Mouse (Mus musculus) mouse embryonic stem cell (cell line): ENCODE measurements around the gene Scmh1.

Experiments used
- in situ Hi-C, 2 experiments: fragments of 300-500 bp; cut with MboI; formaldehyde crosslinking; loops; 1 replicate in 1 of 2; 3 replicates in 1 of 2; pipeline ENCODE4 v1.14.3; 2019 to 2020; ENCODE audit warnings: low sequenced_read_pairs in 2 of 2, low pct_unique_long_range_greater_than_20kb in 1 of 2, mixed read lengths in 1 of 2; ENCODE audit not compliant: unreplicated experiment in 1 of 2

Scmh1 gene

GRCm38 (mm10) chr4:120405144-120405805, at the start of gene Scmh1:
Gene Scmh1, plus strand, starts transcription at chr4:120405281.
- in situ Hi-C loops: no loop called here

- in situ Hi-C loops: loop anchor here in 1 of 2 experiments (25.0 kb wide), 1 partner anchor 123 kb away; no protein-coding TSS in a partner anchor
Observed at GRCm38 (mm10) chr4:120360011-120360521, 45.0 kb upstream of the Scmh1 start.

GRCm38 (mm10) chr4:120364729-120365128, 40.4 kb upstream of the Scmh1 start:
- in situ Hi-C loops: loop anchor here in 1 of 2 experiments (25.0 kb wide), 1 partner anchor 127 kb away; no protein-coding TSS in a partner anchor

DNA sequence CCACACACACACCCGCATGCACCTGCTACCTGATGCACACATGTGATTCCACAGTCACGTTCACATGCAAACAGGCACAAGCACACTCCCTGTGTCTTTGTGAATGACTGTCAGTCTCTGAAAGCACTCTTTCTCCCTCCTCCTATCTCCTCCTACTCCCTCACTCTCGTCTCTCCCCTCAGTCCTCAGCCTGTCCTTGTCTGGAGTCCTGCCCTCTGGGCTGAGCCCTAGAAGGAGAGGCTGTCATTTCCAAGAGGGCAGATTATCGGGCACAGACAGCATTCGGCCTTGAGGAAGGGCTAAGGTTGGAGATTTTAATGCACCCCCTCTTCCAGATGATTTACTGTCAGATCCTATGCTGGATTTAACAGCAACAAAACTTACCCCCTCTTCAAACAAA, 39.6 kb upstream of the Scmh1 start:
- in situ Hi-C loops: loop anchor here in 1 of 2 experiments (25.0 kb wide), 1 partner anchor 128 kb away; no protein-coding TSS in a partner anchor

DNA sequence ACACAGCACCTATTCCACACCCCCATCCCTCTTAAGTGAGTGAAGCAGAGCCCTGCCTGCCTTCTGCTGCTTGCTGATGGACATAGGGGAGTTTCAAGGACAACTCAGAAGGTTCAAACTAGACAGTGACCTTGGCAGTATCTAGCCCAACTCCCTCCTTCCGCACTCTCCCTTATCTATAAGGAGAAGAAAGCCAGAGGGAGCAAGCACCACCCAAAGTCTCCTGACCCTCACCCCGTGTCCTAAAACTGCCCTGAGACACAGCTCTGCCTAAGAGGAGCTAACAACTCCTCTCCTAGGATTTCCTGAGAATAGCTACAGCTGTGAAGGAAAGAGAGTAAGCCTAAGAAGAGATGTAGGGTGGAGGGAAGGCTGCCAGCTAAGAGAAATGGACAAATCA, 37.0 kb upstream of the Scmh1 start:
- in situ Hi-C loops: loop anchor here in 1 of 2 experiments (25.0 kb wide), 1 partner anchor 131 kb away; no protein-coding TSS in a partner anchor

- in situ Hi-C loops: loop anchor here in 1 of 2 experiments (25.0 kb wide), 1 partner anchor 131 kb away; no protein-coding TSS in a partner anchor
Observed at GRCm38 (mm10) chr4:120368663-120369062, 36.4 kb upstream of the Scmh1 start.

GRCm38 (mm10) chr4:120369156-120369555, 35.9 kb upstream of the Scmh1 start:
- in situ Hi-C loops: loop anchor here in 1 of 2 experiments (25.0 kb wide), 1 partner anchor 132 kb away; no protein-coding TSS in a partner anchor

- in situ Hi-C loops: loop anchor here in 1 of 2 experiments (25.0 kb wide), 1 partner anchor 133 kb away; no protein-coding TSS in a partner anchor
Observed at GRCm38 (mm10) chr4:120369861-120370366, 35.2 kb upstream of the Scmh1 start.

- in situ Hi-C loops: loop anchor here in 1 of 2 experiments (25.0 kb wide), 1 partner anchor 136 kb away; no protein-coding TSS in a partner anchor
Observed at GRCm38 (mm10) chr4:120372838-120373237, 32.2 kb upstream of the Scmh1 start.

GRCm38 (mm10) chr4:120373813-120374212, 31.3 kb upstream of the Scmh1 start:
- in situ Hi-C loops: loop anchor here in 1 of 2 experiments (25.0 kb wide), 1 partner anchor 137 kb away; no protein-coding TSS in a partner anchor

DNA sequence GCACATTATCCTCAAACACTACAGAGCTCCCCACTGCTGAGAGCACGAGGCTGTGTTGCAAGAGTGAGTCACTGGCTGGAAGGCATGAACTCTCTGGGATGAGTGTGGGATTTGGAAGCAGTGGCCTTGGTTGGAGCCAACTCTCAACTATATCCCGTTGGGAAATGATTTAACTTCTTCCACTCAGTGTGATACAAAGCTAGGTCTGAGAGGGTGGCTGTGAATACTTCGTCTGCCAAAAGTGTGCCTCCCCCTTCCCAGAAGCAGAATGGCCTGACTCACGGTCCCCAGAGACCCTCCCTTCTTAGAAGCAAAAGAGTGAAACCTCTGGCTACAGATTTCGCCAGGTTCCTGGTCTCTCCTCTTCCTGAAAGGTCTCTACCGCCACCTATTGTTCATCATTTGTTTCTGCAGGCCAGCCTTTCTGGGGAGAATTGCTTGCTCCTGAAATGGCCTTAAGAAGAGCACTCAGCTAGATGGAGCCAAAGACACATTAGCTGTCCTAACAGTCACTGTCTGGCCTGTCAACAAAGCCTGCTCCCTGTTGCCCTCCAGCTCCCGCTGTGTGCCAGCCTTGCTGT, 24.2 kb upstream of the Scmh1 start:
- in situ Hi-C loops: loop anchor here in 1 of 2 experiments (10.0 kb wide), 1 partner anchor 144 kb away; no protein-coding TSS in a partner anchor

DNA sequence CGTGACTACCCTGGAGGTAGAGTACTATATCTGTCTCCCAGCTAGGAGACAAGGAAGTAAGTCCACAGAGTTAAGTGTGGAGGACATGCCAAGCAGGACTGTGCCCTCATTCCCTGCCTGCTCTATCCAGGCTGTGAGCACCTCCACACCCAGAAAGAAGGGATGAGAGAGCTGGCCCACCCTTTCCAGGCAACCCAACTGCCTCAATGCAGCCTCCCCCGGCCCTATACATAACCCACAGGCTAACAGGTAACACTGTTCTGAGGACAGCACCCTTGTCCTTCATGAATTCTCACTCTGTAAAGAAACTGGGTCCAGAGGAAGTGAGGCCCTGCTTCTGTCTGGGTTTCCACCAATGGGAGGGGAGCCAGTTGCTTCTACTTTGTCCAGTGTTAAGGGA, 19.6 kb upstream of the Scmh1 start:
- in situ Hi-C loops: loop anchor here in 1 of 2 experiments (10.0 kb wide), 1 partner anchor 139 kb away; no protein-coding TSS in a partner anchor

DNA sequence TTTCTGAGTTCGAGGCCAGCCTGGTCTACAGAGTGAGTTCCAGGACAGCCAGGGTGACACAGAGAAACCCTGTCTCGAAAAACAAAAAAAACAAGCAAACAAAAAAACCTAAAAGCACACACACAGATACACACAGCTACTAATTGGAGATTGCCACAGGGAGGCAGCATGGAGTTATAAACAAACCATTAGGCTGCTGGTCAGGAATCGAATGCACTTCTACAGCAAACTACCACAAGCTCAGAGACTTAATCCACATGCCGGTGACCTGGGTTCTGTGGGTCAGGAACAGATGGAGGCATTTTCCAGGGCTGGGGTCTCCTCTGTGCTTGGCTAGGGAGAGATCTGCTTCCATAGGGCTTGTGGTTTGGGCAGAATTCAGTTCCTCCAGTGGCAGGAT, 17.6 kb upstream of the Scmh1 start:
- in situ Hi-C loops: loop anchor here in 1 of 2 experiments (10.0 kb wide), 1 partner anchor 137 kb away; no protein-coding TSS in a partner anchor

- in situ Hi-C loops: loop anchor here in 1 of 2 experiments (10.0 kb wide), 1 partner anchor 137 kb away; no protein-coding TSS in a partner anchor
Observed at GRCm38 (mm10) chr4:120387968-120388367, 17.1 kb upstream of the Scmh1 start.

GRCm38 (mm10) chr4:120388998-120389542, 16.0 kb upstream of the Scmh1 start:
- in situ Hi-C loops: loop anchor here in 1 of 2 experiments (10.0 kb wide), 1 partner anchor 136 kb away; no protein-coding TSS in a partner anchor

DNA sequence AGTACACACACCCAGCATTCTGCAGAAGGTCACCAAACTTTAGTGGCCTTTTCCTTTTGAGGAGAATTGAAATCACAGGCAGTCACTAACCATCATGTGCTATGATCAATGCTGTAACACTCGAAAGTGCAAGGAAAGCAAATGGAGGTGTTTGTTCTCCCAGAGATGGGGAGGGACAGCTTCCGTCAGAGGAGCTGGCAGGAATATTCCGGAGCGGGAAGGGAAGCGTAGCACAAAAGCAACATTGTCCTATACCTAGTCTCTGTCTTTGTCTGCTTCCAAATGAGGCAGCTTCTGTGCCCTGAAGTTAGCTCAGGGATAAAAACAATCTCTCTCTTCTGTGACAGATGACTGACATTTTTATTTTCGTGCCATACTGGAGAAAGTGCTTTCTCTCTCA, 15.5 kb upstream of the Scmh1 start:
- in situ Hi-C loops: loop anchor here in 1 of 2 experiments (10.0 kb wide), 1 partner anchor 135 kb away; no protein-coding TSS in a partner anchor

DNA sequence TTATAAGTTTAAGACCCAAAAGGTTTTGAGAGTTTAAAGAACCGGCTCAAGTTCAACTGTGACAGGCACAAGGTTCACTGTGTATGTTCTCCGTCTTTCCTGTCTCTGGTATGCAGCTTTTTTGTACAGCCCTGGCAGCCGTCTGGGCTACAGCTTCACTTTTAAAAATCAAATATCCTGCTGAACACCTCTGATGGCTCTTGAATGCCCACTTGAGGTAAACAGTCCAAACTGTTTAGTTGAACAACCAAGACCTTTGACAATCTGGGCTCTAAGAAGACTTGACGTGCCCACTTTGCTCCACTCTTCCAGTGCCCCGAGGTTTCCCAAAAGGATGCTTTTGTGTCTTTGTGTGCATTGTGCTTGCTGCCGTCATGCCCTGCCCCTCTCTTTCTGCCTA, 13.5 kb upstream of the Scmh1 start:
- in situ Hi-C loops: no loop called here

DNA sequence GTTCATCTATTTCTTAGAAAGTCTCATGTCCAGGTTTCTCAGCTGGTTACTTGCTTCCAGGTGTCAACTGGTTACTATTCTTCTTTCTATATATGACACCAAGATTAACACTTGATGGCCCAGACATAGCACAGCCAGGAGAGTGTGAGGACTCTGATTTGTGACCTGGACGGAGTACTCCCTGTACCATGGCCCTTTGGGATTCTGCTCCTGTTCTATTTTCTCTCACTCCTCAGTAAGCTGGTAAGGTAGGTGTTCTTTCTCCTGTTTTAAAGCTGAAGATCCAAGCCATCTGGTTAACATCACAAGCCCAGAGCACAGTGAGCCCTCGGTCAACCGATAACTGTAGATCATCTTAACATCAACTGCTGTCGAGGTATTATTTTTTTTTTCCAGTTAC, 12.7 kb upstream of the Scmh1 start:
- in situ Hi-C loops: no loop called here
